Mouse (Mus musculus): ENCODE results near the gene Znrf2. TPM values are rescaled to one million over a fixed set of nuclear protein-coding genes. Genes with fewer than 3 reads are reported as not detected.

The Znrf2 gene
- polyA plus RNA-seq, 1 experiment from 2014 or later: 2.4 TPM

DNA sequence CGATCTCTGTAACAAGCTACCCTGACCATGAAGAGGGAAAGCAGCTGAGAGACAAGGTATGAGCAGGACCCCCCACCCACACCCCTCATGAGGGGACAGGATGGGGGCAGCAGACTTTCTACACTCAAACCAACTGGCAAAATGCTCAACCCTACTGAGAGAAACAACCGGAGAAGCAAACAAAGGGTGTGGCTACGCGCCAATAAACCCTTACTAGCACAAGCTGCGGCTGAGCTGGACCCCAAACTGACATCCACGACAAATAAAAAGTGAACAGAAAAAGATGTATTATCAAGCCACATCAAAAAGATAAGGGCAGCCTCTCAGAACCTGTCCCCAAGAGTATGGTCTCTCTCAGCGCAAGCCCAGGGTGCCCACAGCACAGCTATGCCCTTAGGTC lies 123.4 kb downstream of the Znrf2 start:
- Histone ChIP-seq H3K4me3 (no peak overlapping the region), H3K27ac (replicated peaks) (no peak overlapping the region), H3K4me2 (no peak overlapping the region), H3K9me3 (no peaks in the 10 kb centered on the region), H3K9ac (no peak overlapping the region), H3K27me3 (replicated peaks) (peaks cover 44% of the 10 kb centered on the region), H3K36me3 (peaks cover 11% of the 10 kb centered on the region), H3K4me1 (peaks cover 10% of the 10 kb centered on the region)
- no peak for ATAC-seq (ENCODE audit: extremely low read depth, insufficient number of reproducible peaks, low FRiP score, low TSS enrichment)
- 77% methylated on average over 7 of the region's 7 CpGs for WGBS

GRCm38 (mm10) chr6:54941149-54941548 lies 124.4 kb downstream of the Znrf2 start:
- H3K4me2 ChIP-seq: no peak overlapping the region
- no peak for ATAC-seq (ENCODE audit: extremely low read depth, insufficient number of reproducible peaks, low FRiP score, low TSS enrichment)
- H3K9me3 ChIP-seq: no peaks in the 10 kb centered on the region
- peaks cover 10% of the 10 kb centered on the region for H3K4me1 ChIP-seq
- WGBS: 87% methylated on average over 6 of the region's 6 CpGs
- peaks cover 11% of the 10 kb centered on the region for H3K36me3 ChIP-seq
- peaks cover 50% of the 10 kb centered on the region for H3K27me3 ChIP-seq (replicated peaks)
- H3K27ac ChIP-seq (replicated peaks): no peak overlapping the region
- H3K4me3 ChIP-seq: no peak overlapping the region
- H3K9ac ChIP-seq: no peak overlapping the region

Other genes with a start within 250 kb of the Znrf2 start
- 6.4 and 7.5 TPM in 2 replicates for gene Plekha8, start 221.8 kb upstream of the Znrf2 start, polyA plus RNA-seq (2015; fragmentation: Nextera tagmentation; extraction: Ambion mirVana)
- 24.0 and 24.1 TPM in 2 replicates for gene Fkbp14, start 219.6 kb upstream of the Znrf2 start, polyA plus RNA-seq (2015; fragmentation: Nextera tagmentation; extraction: Ambion mirVana)
- gene Mturn, start 135.3 kb upstream of the Znrf2 start, polyA plus RNA-seq (2015; fragmentation: Nextera tagmentation; extraction: Ambion mirVana): 5.0 TPM in 2 replicates
- 3.8 and 4.2 TPM in 2 replicates for gene Nod1, start 155.7 kb downstream of the Znrf2 start, polyA plus RNA-seq (2015; fragmentation: Nextera tagmentation; extraction: Ambion mirVana)
- 6.3 and 6.9 TPM in 2 replicates for gene Ggct, start 176.0 kb downstream of the Znrf2 start, polyA plus RNA-seq (2015; fragmentation: Nextera tagmentation; extraction: Ambion mirVana)
- gene Gars, start 221.1 kb downstream of the Znrf2 start, polyA plus RNA-seq (2015; fragmentation: Nextera tagmentation; extraction: Ambion mirVana): 158 and 169 TPM in 2 replicates